Mouse (Mus musculus) neural tube, embryonic 13.5 days (tissue): ENCODE measurements around the gene Armc6. TPM values are rescaled to one million over a fixed set of nuclear protein-coding genes. Genes with fewer than 3 reads are reported as not detected.

ENCODE experiments used
- ATAC-seq: fragments of 200-750 bp; cut with Nextera tagmentation; 2 replicates; pipeline ENCODE4 v1.8.0; 2017; ENCODE audit warnings: low read depth, mild to moderate bottlenecking, moderate TSS enrichment, moderate library complexity
- H3K27ac ChIP-seq: fragments of 300-500 bp; sonication (generic); replicated peaks from 2 replicates; pipeline ENCODE4 v1.5.1; 2015; ENCODE audit warnings: moderate library complexity, mild to moderate bottlenecking, inconsistent platforms
- H3K27me3 ChIP-seq: fragments of 300-500 bp; sonication (generic); 2 replicates; pipeline ENCODE4 v1.6.1; 2015; ENCODE audit warnings: mild to moderate bottlenecking, inconsistent platforms
- H3K36me3 ChIP-seq: fragments of 300-500 bp; sonication (generic); 2 replicates; pipeline ENCODE4 v1.6.1; 2015; ENCODE audit warnings: mild to moderate bottlenecking, inconsistent platforms
- H3K4me1 ChIP-seq: fragments of 300-500 bp; sonication (generic); replicated peaks from 2 replicates; pipeline ENCODE4 v1.6.1; 2015; ENCODE audit warnings: inconsistent platforms
- H3K4me2 ChIP-seq: fragments of 300-500 bp; sonication (generic); 2 replicates; pipeline ENCODE4 v1.6.1; 2015; ENCODE audit warnings: inconsistent platforms, mild to moderate bottlenecking, moderate library complexity
- H3K4me3 ChIP-seq: fragments of 300-500 bp; sonication (generic); 2 replicates; pipeline ENCODE4 v1.5.1; 2015; ENCODE audit warnings: mild to moderate bottlenecking, inconsistent platforms
- H3K9ac ChIP-seq: fragments of 300-500 bp; sonication (generic); 2 replicates; pipeline ENCODE4 v1.6.1; 2015; ENCODE audit warnings: moderate library complexity, mild to moderate bottlenecking, inconsistent platforms
- H3K9me3 ChIP-seq: fragments of 300-500 bp; sonication (generic); 2 replicates; pipeline ENCODE4 v1.6.1; 2016; ENCODE audit warnings: inconsistent platforms
- WGBS: fragments of 180-500 bp; shearing (Covaris S2); methylation state at CpG from one replicate; pipeline ENCODE4 v1.1.7; 2015; 5-methylcytosine and 5-hydroxymethylcytosine counted together
- polyA plus RNA-seq: library from polyadenylated mRNA; unstranded; fragments of >200 nt; fragmentation: Nextera tagmentation; extraction: Ambion mirVana; gene quantifications from 2 replicates; pipeline ENCODE4 v1.2.1, GENCODE M21; 2015

The Armc6 gene
- polyA plus RNA-seq, result 81.9 and 85.7 TPM in 2 replicates

DNA sequence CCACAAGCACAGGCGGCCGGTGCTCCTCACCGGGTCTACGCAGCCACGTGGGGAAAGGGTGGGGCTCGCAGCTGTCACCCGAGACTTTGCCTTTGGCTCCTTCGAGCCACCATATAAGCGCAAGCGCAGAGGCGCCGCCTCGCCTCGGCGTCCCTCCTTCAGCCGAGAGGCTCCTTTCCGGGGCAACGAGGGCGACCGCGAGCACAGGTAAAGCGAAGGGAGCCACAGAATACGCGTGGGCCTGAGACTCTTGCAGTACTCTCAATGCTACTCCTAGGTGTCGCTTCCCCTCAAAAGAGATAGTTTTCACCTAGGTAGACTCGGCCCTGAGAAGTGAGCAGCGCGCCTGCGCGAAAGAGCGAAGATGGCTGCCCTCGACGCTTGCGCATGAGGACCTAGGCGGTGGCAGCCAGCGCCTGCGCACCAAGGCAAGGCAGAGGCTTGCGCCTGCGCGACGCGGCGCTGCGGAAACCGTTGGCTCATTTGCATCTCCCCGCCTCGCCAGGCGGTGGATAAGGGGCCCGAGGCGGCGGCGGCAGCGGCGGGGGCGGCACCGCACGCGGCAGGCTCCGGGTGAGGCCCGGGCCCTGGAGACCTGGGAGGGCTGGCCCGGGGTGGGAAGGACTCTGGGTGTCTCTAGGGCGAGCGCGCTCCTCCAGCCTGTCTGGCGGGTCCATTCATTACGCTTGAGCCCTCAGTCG, at the start of gene Armc6, which contains the start of gene Sugp2:
Gene Armc6, minus strand, starts transcription at position 387 of the 701 bp plus-strand sequence.
Gene Sugp2, plus strand, starts transcription at position 147 of the 701 bp plus-strand sequence.
- no peaks in the 10 kb centered on the region for H3K9me3 ChIP-seq
- WGBS, result under 1% methylated on average over 67 of the region's 67 CpGs
- H3K4me2 ChIP-seq, result peak within 1 kb of the TSS; percentile 90
- peak within 1 kb of the TSS; percentile 96 for H3K27ac ChIP-seq
- peaks cover 50% of the 10 kb centered on the region for H3K36me3 ChIP-seq
- H3K9ac ChIP-seq, result peak within 1 kb of the TSS; percentile 85
- H3K4me1 ChIP-seq, result peaks cover 39% of the 10 kb centered on the region
- H3K4me3 ChIP-seq, result peak within 1 kb of the TSS; percentile 71
- peak; percentile 96 for ATAC-seq
- H3K27me3 ChIP-seq, result no peaks in the 10 kb centered on the region

DNA sequence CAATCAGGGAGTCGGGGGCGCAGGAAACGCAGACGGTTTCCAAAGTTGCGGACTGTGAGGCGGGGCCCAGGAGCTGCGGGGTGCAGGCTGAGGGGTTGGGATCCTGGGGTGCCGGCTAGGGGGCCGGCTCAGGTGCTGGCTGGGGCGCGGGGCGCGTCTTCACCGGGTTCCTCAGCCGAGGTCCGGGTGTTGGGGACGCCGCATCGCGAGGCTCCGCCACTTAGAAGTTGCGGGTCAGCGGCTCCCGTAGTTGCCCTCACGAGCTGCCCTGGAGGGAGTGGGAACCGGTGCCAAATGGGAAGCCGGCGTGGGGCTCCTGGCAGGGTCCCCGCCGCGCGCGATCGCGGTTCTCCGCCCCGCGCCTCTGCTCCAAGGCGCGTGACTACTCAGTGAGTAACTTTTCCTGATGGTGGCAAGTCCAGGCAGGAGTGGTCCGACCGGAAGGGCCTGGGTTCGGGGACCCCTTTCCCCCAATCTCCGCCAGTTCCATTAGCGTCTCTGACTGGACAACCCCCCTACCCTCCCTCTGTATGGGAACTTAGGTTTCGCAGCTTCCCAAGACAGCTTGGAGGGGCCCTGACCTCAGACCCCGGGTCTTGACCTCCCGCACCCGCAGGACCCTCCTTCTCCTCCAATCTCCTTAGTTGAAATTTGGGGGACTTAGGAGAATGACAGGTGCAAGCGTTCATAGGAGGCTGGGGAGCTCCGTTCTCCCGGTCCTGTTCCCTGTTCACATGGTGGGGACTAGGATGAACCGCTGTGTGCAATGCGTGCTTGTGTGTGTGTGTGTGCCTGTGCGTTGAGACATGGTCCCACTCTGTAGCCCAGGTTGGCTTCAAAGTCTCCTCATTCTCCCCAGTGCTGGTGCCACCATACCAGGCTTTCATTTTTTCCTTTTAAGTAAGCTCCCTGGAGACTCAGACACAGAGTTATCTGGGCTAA, 49.1 kb upstream of the Armc6 start:
- Histone ChIP-seq H3K9me3 (no peaks in the 10 kb centered on the region), H3K4me2 (peak overlapping the region; percentile 89), H3K36me3 (peaks cover 37% of the 10 kb centered on the region), H3K9ac (peak overlapping the region; percentile 88), H3K27ac (peak overlapping the region; percentile 50; the same call in 1 of the 2 replicates), H3K27me3 (no peaks in the 10 kb centered on the region), H3K4me1 (peaks cover 23% of the 10 kb centered on the region), H3K4me3 (peak overlapping the region; percentile 76)
- peak; percentile 74 for ATAC-seq
- WGBS, result under 1% methylated on average over 55 of the region's 55 CpGs

DNA sequence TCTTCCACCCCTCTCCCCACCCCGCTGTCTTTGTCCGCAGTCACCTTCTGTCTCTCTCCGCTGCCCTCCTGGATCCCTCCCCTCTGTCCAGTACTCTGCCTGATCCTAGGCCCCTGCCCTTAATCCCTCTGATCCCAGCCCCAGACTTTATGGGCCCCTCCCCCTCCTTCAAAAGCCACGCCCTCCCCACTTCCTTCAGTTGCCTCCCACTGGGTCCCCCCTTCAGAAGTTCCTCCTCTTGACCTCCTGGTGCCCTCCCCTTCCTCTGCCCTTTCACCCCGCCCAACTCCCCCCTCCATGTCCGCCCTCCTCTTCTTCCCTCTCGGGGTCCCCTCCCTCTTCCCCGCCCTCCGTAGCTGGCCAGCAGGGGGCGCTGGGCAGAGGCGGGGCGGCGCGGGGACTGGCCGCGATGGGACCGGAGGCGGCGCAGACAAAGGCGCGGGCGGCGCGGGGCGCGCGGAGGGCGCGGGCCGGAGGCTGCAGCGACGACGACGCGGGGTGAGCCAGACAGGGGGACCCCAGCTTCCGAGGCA, 48.4 kb upstream of the Armc6 start, which contains the start of gene Homer3:
Gene Homer3, plus strand, starts transcription at position 225 of the 533 bp plus-strand sequence.
- WGBS, result 2% methylated on average over 35 of the region's 36 CpGs
- peaks cover 27% of the 10 kb centered on the region for H3K4me1 ChIP-seq
- peaks cover 29% of the 10 kb centered on the region for H3K36me3 ChIP-seq
- H3K9ac ChIP-seq, result peak within 1 kb of the TSS; percentile 88
- H3K9me3 ChIP-seq, result no peaks in the 10 kb centered on the region
- H3K27me3 ChIP-seq, result no peaks in the 10 kb centered on the region
- peak; percentile 88 for ATAC-seq
- peak within 1 kb of the TSS; percentile 76 for H3K4me3 ChIP-seq
- H3K27ac ChIP-seq, result peak within 1 kb of the TSS; percentile 50
- peak within 1 kb of the TSS; percentile 89 for H3K4me2 ChIP-seq

DNA sequence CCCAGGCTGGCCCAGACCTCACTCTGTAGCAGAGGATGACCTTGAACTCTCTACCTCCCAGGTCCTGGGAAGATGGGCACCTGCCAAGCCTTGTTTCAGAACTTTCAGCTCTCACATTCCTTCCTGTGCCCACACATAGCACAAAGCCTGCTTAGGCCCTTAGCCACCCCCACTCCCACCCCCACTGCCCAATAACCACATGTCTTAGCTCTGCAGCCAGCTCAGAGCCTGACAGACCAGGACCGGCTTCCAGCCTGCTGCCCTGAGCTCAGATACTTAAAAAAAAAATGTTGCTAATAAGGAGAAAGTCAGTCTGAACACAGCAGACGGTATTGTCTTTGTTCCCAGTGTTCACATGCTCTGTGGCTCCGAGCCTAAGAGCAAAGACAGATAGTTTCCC, 46.7 kb upstream of the Armc6 start:
- no peak for ATAC-seq
- H3K4me1 ChIP-seq, result peaks cover 27% of the 10 kb centered on the region
- no peaks in the 10 kb centered on the region for H3K27me3 ChIP-seq
- 46% methylated on average over 3 of the region's 3 CpGs for whole genome bisulfite sequencing
- no peak overlapping the region for H3K9ac ChIP-seq
- no peak overlapping the region for H3K4me2 ChIP-seq
- H3K4me3 ChIP-seq, result no peak overlapping the region
- H3K9me3 ChIP-seq, result no peaks in the 10 kb centered on the region
- peak overlapping the region; percentile 24 for H3K27ac ChIP-seq
- H3K36me3 ChIP-seq, result peaks cover 13% of the 10 kb centered on the region

DNA sequence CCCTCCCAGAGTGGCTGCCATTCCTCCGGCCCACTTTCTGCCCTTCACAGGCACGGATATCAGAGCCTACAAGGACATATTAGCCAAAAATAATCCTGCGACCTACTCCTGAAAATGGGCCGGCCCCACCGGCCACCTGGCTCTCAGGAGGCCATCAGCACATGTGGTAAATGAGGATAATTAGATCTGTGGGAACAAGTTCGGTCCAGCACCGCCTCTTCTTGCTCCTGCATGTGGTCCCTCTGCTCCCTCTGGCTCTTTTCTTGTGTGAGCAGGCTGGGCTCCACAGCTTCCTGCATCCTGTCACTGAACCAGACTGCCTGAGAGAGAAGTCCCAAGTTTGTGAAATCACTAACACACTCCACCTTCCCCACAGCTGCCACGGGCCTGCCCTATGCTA, 45.0 kb upstream of the Armc6 start:
- 69% methylated on average over 8 of the region's 8 CpGs for WGBS
- H3K27ac ChIP-seq, result no peak overlapping the region
- H3K36me3 ChIP-seq, result no peaks in the 10 kb centered on the region
- H3K4me3 ChIP-seq, result no peak overlapping the region
- H3K27me3 ChIP-seq, result no peaks in the 10 kb centered on the region
- no peaks in the 10 kb centered on the region for H3K9me3 ChIP-seq
- no peak for ATAC-seq
- H3K4me1 ChIP-seq, result peaks cover 19% of the 10 kb centered on the region
- no peak overlapping the region for H3K4me2 ChIP-seq
- 0 out of 2 replicates have a peak overlapping the region, but pooled peaks have one; percentile 17 for H3K9ac ChIP-seq

- H3K9me3 ChIP-seq, result no peaks in the 10 kb centered on the region
- no peak overlapping the region for H3K27ac ChIP-seq
- 0 out of 2 replicates have a peak overlapping the region, but pooled peaks have one; percentile 12 for H3K9ac ChIP-seq
- H3K27me3 ChIP-seq, result no peaks in the 10 kb centered on the region
- H3K36me3 ChIP-seq, result no peaks in the 10 kb centered on the region
- ATAC-seq, result no peak
- 55% methylated on average over 15 of the region's 15 CpGs for WGBS
- H3K4me2 ChIP-seq, result no peak overlapping the region
- no peak overlapping the region for H3K4me3 ChIP-seq
- H3K4me1 ChIP-seq, result peaks cover 11% of the 10 kb centered on the region; the same call in 1 of the 2 replicates
These were observed 43.9 kb upstream of the Armc6 start for GRCm38 (mm10) chr8:70278175-70278574.

DNA sequence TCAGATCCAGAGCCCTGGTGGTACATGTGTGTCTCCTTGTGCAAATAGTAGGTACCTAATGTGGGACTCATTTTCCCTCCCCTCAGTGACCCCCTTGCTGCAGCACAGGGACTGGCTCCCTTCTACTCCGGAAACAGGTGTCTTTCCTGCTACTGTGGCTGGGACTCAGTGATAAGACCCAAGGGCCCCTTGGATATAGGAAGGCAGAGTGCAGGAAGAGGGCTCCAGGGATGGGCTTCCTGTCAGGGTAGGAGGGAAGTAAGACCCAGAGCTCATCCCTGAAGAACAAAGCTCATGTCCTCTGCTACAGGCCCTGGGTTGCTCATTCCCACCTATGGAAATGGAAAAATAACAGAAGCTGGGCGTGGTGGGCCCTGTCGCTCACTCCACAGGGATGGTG, 42.2 kb upstream of the Armc6 start:
- 90% methylated on average over 3 of the region's 3 CpGs for WGBS
- no peak overlapping the region for H3K4me2 ChIP-seq
- no peak overlapping the region for H3K27ac ChIP-seq
- H3K36me3 ChIP-seq, result no peaks in the 10 kb centered on the region
- no peak overlapping the region for H3K4me3 ChIP-seq
- no peaks in the 10 kb centered on the region for H3K9me3 ChIP-seq
- H3K27me3 ChIP-seq, result no peaks in the 10 kb centered on the region
- no peak overlapping the region for H3K9ac ChIP-seq
- no peak for ATAC-seq
- H3K4me1 ChIP-seq, result 0 out of 2 replicates have a peak, but pooled peaks cover 4% of the 10 kb centered on the region

DNA sequence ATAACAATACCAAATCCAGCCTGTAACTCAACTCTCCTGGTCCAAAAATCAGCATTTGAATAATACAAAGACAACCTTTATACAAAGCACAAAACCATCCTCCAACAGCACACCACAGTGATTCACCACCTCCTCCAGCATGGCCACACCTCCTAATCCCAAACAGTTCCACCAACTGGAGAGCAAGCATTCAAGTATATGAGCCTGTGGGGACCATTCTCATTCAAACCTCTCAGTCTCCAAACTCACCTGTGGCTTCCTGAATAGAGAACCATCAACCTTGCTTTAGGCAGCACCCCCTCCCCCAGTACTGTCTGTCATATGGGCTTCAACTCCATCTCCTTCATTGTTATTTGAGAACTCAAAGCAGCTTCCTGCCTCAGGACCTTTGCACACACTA, 40.1 kb upstream of the Armc6 start:
- Histone ChIP-seq H3K27ac (no peak overlapping the region), H3K27me3 (no peaks in the 10 kb centered on the region), H3K4me1 (0 out of 2 replicates have a peak, but pooled peaks cover 4% of the 10 kb centered on the region), H3K4me2 (no peak overlapping the region), H3K36me3 (no peaks in the 10 kb centered on the region), H3K9ac (no peak overlapping the region), H3K4me3 (no peak overlapping the region), H3K9me3 (no peaks in the 10 kb centered on the region)
- no peak for ATAC-seq

GRCm38 (mm10) chr8:70272949-70273348, 38.7 kb upstream of the Armc6 start:
- H3K4me2 ChIP-seq, result no peak overlapping the region
- 62% methylated on average over 3 of the region's 3 CpGs for WGBS

DNA sequence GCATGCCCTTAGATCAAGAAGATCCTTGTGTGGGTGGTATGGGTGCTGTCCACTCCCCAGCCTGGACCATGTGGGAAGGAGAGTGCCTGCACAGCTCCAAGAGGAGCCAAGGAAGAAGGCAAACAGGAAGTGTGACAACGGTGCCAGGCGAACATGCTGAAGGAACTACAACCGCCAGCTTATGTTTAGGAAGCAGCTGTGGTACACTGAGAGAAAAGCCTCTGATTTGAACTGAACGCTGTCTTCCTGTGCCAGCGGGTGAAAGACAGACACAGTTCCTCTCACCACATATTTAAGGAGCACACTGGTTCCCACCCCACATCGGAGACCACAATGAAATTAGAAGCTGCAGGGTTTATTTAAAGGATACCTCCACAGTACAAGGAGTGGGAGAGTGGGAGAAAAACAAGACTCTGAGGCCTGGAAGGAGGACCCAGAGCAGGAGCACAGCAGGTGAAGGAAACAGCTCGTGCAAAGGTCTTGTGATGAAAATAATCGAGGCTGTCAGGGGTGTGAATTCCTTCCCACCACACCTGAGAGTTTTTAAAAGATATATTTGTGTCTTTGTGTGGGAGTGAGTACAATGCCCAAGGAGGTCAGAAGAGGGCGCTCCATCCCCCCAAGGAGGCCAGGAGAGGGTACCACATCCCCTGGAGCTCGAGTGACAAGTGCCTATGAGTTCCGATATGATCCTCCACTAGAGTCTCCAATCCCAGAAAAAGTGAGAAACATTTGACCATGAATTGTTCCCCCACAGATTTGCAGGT, 34.7 kb upstream of the Armc6 start:
- ATAC-seq, result no peak
- no peaks in the 10 kb centered on the region for H3K9me3 ChIP-seq
- 60% methylated on average over 11 of the region's 11 CpGs for WGBS
- H3K4me1 ChIP-seq, result no peaks in the 10 kb centered on the region
- H3K9ac ChIP-seq, result no peak overlapping the region
- H3K36me3 ChIP-seq, result peaks cover 28% of the 10 kb centered on the region
- H3K27ac ChIP-seq, result 0 out of 2 replicates have a peak overlapping the region, but pooled peaks have one; percentile 28
- no peaks in the 10 kb centered on the region for H3K27me3 ChIP-seq
- no peak overlapping the region for H3K4me3 ChIP-seq
- H3K4me2 ChIP-seq, result no peak overlapping the region

More at GRCm38 (mm10) chr8:70272949-70273348, 38.7 kb upstream of the Armc6 start:
- H3K36me3 ChIP-seq, result no peaks in the 10 kb centered on the region; the same call in 1 of the 2 replicates
- no peak overlapping the region for H3K9ac ChIP-seq
- H3K27me3 ChIP-seq, result no peaks in the 10 kb centered on the region
- ATAC-seq, result 0 out of 2 replicates have a peak, but pooled peaks have one; percentile 32
- H3K4me3 ChIP-seq, result no peak overlapping the region
- 0 out of 2 replicates have a peak, but pooled peaks cover under 1% of the 10 kb centered on the region for H3K4me1 ChIP-seq
- H3K27ac ChIP-seq, result no peak overlapping the region
- H3K9me3 ChIP-seq, result no peaks in the 10 kb centered on the region

DNA sequence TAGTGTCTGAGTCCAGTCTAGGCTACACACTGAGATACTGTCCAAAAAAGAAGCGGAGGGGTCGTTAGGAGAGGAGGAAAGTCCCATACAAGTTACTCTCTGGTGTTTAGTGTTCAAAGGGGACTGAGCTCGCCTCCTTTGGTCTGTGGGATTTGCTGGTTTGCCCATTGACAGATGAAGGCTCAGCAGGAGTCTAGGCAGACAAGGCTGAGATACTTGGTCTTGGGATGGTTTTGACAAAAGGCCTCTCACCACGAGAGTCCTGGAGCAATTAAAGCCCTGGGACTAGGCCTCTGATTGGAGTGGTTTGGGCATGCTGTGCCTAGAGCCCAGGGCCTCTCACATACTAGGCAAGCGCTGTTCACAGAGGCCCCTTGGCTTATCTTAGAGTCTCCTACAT, 34.0 kb upstream of the Armc6 start:
- Histone ChIP-seq H3K9me3 (no peaks in the 10 kb centered on the region), H3K9ac (no peak overlapping the region), H3K27ac (0 out of 2 replicates have a peak overlapping the region, but pooled peaks have one; percentile 28), H3K36me3 (peaks cover 34% of the 10 kb centered on the region), H3K4me1 (no peaks in the 10 kb centered on the region), H3K4me2 (no peak overlapping the region), H3K4me3 (no peak overlapping the region), H3K27me3 (no peaks in the 10 kb centered on the region)
- ATAC-seq, result no peak
- WGBS, result 44% methylated on average over 5 of the region's 5 CpGs
